Mouse (Mus musculus) T-cell, adult 66 days (primary cell): ENCODE data around the gene Myl7. TPM values are rescaled to one million over a fixed set of nuclear protein-coding genes. Genes with fewer than 3 reads are reported as not detected.

Experiments
- total RNA-seq, 2 experiments: library from RNA; stranded (reverse); gene quantifications; 3 replicates in 1 of 2; 4 replicates in 1 of 2; pipeline ENCODE4 v1.2.4; 2023

The Myl7 gene
- total RNA-seq: not detected

GRCm38 (mm10) chr11:5898531-5898930 lies at the start of gene Myl7:
Gene Myl7, minus strand, starts transcription at chr11:5898782.

DNA sequence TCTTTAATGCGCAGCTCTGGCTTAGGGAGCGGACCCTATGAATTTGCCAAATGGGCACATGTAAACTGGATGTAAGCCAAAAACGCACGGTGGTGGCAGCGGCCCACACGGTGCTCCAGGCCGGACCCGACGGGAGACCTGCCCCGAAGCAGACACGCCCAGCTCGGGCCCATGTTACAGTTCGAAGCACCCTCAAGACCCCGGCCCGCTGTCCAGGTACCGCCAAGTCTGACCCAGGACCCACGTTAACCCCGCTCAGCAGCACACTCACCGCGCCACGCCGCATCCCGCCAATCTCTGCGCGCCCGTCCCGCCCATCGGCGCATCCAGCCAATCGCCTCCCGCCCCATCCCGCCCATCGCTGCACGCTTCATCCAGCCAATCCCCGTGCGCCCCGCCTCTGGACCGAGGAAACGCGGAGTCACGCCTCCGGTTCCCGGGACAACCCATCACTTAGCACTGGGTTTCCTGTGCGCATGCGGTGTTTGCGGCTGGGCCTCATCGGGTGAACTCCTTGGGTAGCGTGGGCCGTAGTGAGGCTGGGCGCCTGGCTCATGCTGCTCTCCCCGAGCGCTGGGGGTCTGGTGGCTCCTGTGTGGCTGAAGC lies 20.6 kb downstream of the Myl7 start, which contains the start of gene Pold2:
Gene Pold2 (minus strand): TSS at position 372 of the 606 bp plus-strand sequence.

GRCm38 (mm10) chr11:5861678-5862393 lies 36.7 kb downstream of the Myl7 start, which contains the start of gene Aebp1:
Gene Aebp1, plus strand, starts transcription at chr11:5861947.

Other genes starting within 250 kb of the Myl7 start
- gene Mrps24, start 183.1 kb downstream of the Myl7 start, total RNA-seq: 10 to 100 TPM; 69.3 to 82.0 TPM
- 10 to 100 TPM; 34.1 to 36.1 TPM for gene Urgcp, start 136.4 kb downstream of the Myl7 start, total RNA-seq
- 100 to 1,000 TPM; 120 to 126 TPM for gene Dbnl, start 110.3 kb downstream of the Myl7 start, total RNA-seq
- not detected for gene Pgam2, start 95.0 kb downstream of the Myl7 start, total RNA-seq
- 10 to 100 TPM; 45.5 to 48.2 TPM for gene Polm, start 60.8 kb downstream of the Myl7 start, total RNA-seq
- gene Aebp1, start 36.8 kb downstream of the Myl7 start, total RNA-seq: under 1 TPM; 0.44 to 0.83 TPM
- gene Pold2, start 20.5 kb downstream of the Myl7 start, total RNA-seq: 10 to 100 TPM; 68.3 to 69.3 TPM
- not detected for gene Gck, start 51.3 kb upstream of the Myl7 start, total RNA-seq
- 10 to 100 TPM; 62.6 to 72.1 TPM for gene Ykt6, start 56.9 kb upstream of the Myl7 start, total RNA-seq
- gene Camk2b, start 167.6 kb upstream of the Myl7 start, total RNA-seq: 10 to 100 TPM; 12.4 to 14.4 TPM